Mouse (Mus musculus) liver, embryonic 14.5 days (tissue): ENCODE results near the gene Haus3.

Experiments
- CTCF ChIP-seq: IDR thresholded peaks from 2 replicates; pipeline ENCODE4 v1.5.1; 2016; ENCODE audit warnings: antibody characterized with exemption, low read depth, control low read depth
- EP300 ChIP-seq: IDR thresholded peaks from 2 replicates; pipeline ENCODE4 v1.6.1; 2016; ENCODE audit warnings: antibody characterized with exemption, low read depth

GRCm38 (mm10) chr5:34195786-34196185, 26.5 kb upstream of the Haus3 start:
- no peak for TF ChIP-seq CTCF
- no peak for TF ChIP-seq EP300
